Mouse (Mus musculus): ENCODE data around the gene Gys2.

- TF ChIP-seq POLR2A (IDR thresholded peaks at IDR 0.05; ENCODE audit: extremely low read depth, insufficient read depth, low read length) (no peak), CTCF (IDR thresholded peaks at IDR 0.05; ENCODE audit: low read depth, low read length) (no peak)
These were observed 85.1 kb downstream of the Gys2 start for GRCm38 (mm10) chr6:142387755-142388271.
